8 mouse cellular contexts compared by ENCODE assay signal in the genomic region with DNA sequence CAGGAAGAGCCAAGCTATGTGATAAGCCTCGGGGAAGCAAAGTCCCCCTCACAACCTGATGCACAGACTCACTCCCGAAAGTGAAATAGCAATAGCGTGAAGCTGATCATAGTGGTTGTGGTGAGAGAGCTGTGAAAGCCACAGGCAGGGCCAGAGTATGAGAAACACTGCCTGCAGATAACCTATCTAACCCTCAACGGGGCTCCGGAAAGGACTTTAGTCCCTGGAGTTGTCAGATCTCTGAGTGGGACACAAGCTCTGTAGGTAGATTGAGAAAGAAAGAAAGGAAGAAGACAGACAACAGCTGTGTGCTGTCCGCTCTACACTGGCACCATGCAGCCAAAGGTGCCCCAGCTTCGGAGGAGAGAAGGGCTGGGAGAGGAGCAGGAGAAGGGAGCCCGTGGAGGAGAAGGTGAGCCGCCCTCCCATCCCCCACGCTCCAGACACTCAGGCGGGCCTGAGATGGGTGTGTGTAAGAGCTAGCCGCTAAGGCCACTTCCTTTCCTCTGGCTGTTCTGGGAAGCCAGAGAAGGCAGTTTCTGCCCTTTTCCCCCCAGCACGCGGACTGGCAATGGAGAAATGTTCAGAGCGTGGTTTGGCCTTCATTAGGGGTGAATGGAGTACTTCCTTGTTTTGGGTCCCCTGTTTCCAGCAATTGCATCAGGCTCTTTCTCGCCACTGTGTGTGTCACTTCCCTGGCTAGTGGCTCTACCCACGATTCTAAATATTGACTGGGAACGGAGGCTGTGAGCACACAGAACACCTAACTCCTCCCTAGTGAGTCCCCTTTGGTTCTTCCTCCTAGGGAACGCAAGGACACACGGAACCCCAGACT. TPM values are rescaled to one million over a fixed set of nuclear protein-coding genes. Genes with fewer than 3 reads are reported as not detected.
DNase-seq lines count a peak whose midpoint lies in the region; ATAC-seq and TF ChIP-seq lines count a peak whose summit lies in the region.

A gene (plus strand): TSS at position 226 of the 835 bp plus-strand sequence.

- no peak within 1 kb of the TSS for H3K4me3 ChIP-seq in kidney, adult 2 months (ENCODE audit: insufficient read depth, low read depth, low read length)

- no peaks in the 10 kb centered on the region for H3K36me3 ChIP-seq in kidney, adult 2 months (ENCODE audit: control insufficient read depth, insufficient read depth, low read length)

- 42% methylated on average over 20 of the region's 20 CpGs for WGBS in kidney, adult 2 months

- H3K27ac ChIP-seq in kidney, adult 2 months (ENCODE audit: insufficient read depth, low read depth, low read length) = peak within 1 kb of the TSS; percentile 46

- H3K27me3 ChIP-seq in kidney, adult 2 months (replicated peaks; ENCODE audit: control insufficient read depth, insufficient read depth, low read length) = no peaks in the 10 kb centered on the region

- no peak for TF ChIP-seq POLR2A in kidney, adult 2 months (IDR thresholded peaks at IDR 0.05; ENCODE audit: low read depth, low read length)

- H3K4me1 ChIP-seq in kidney, adult 2 months (ENCODE audit: control insufficient read depth, insufficient read depth, low read length) = peaks cover 13% of the 10 kb centered on the region

- intact Hi-C loops in left cerebral cortex, postnatal 25 days (cut with DNase I) = no loop called here

- peak; percentile 58 for DNase-seq in urinary bladder, postnatal 14 days (ENCODE audit: low spot score)
- no peak for DNase-seq in urinary bladder, postnatal 10 days (ENCODE audit: low spot score)
- DNase-seq in kidney, adult 2 months = peak; percentile 51
- DNase-seq in lung, postnatal 10 days = peak; percentile 56
- no peak for DNase-seq in left cerebral cortex, postnatal 25 days (ENCODE audit: low spot score in 2 of 2)
- no peak for DNase-seq in layer of hippocampus, postnatal 25 days (ENCODE audit: extremely low spot score in 1 of 2, low spot score in 1 of 2)
- no peak for DNase-seq in layer of hippocampus, postnatal 10 days (ENCODE audit: low spot score in 2 of 2)

- ATAC-seq in erythroblast, adult 5-6 weeks (replicated peaks; ENCODE audit: low FRiP score, poor library complexity, severe bottlenecking) = peak; percentile 84

- no peak for TF ChIP-seq CTCF in kidney, adult 2 months (conservative IDR thresholded peaks at IDR 0.05; ENCODE audit: insufficient read depth, insufficient read length, low read depth, low read length)

RNA-seq across cellular contexts. Expression of the gene that starts here (rescaled TPM):
- 1.0 TPM in 1 of 2 replicates, not detected in the other for total RNA-seq in erythroblast, adult 5-6 weeks (2015; ENCODE audit: low replicate concordance)
- 1.5 and 1.8 TPM in 2 replicates for total RNA-seq in erythroblast, adult 5-6 weeks (2017; ENCODE audit: low replicate concordance)
- polyA plus RNA-seq in kidney, adult 2 months (2012; rRNA removed) = 1.1 and 1.2 TPM in 2 replicates
- under 1 TPM in 1 of 2 experiments, not detected in 1; 0.14 TPM for total RNA-seq in left cerebral cortex, postnatal 25 days (2021)
- not detected for total RNA-seq in layer of hippocampus, postnatal 25 days (2021)
- total RNA-seq in layer of hippocampus, postnatal 10 days (2021) = not detected

Comparison
In these comparisons a context has a peak if more than half of its experiments do, and no peak if none do; other contexts are left out.
1. DNase-seq: peak in urinary bladder, postnatal 14 days (single experiment), kidney, adult 2 months (single experiment) and lung, postnatal 10 days (single experiment); none in urinary bladder, postnatal 10 days (single experiment), left cerebral cortex, postnatal 25 days (0 of 2), layer of hippocampus, postnatal 25 days (0 of 2) and layer of hippocampus, postnatal 10 days (0 of 2).